Mouse (Mus musculus): ENCODE results near the gene Ube3b. TPM values are rescaled to one million over a fixed set of nuclear protein-coding genes. Genes with fewer than 3 reads are reported as not detected.

Gene Ube3b
- total and polyA plus RNA-seq, 2 experiments from 2014 or later, result 30.5 to 57.7 TPM

DNA sequence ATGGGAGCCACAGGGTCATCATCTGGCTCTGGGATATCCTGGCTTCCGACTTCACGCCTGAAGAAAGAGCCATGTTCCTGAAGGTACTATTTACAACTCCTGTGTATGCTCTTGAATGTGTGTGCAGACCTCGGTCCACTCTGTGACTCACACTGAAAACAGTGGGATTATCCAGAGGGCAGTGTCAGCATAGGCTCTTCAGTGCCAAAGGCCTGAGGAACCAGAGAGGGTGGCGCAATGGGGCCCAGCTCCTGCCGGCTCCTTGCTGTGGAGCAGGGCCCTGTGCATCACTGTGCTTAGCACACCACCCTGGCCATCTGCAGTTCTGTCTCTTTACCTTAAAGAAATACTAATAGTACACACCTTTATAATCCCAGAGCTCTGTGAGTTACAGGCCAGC lies 35.2 kb downstream of the Ube3b start:
- Histone ChIP-seq H3K9ac (replicated peaks; ENCODE audit: low read depth, low read length) (no peak overlapping the region), H3K36me3 (replicated peaks; ENCODE audit: control insufficient read depth, insufficient read depth, low read length) (peaks cover 98% of the 10 kb centered on the region), H3K27me3 (ENCODE audit: control insufficient read depth, insufficient read depth, low read length) (no peaks in the 10 kb centered on the region), H3K9me3 (replicated peaks; ENCODE audit: control insufficient read depth, low read length) (no peaks in the 10 kb centered on the region), H3K4me3 (ENCODE audit: low read depth, low read length) (no peak overlapping the region), H3K27ac (ENCODE audit: low read depth) (no peak overlapping the region), H3K4me2 (ENCODE audit: low read depth, low read length) (no peak overlapping the region), H3K4me1 (ENCODE audit: control insufficient read depth, insufficient read depth) (no peaks in the 10 kb centered on the region)
- 91% methylated on average over 5 of the region's 5 CpGs for WGBS
- no peak for DNase-seq (ENCODE audit: low spot score)
- TF ChIP-seq CTCF (IDR thresholded peaks at IDR 0.05; ENCODE audit: low read depth), result no peak
- TF ChIP-seq EP300 (IDR thresholded peaks at IDR 0.05; ENCODE audit: low read depth), result no peak
- ATAC-seq (ENCODE audit: insufficient read depth, low read depth), result no peak

- H3K36me3 ChIP-seq (replicated peaks; ENCODE audit: control insufficient read depth, insufficient read depth, low read length), result peaks cover 90% of the 10 kb centered on the region
- H3K9ac ChIP-seq (replicated peaks; ENCODE audit: low read depth, low read length), result 0 out of 2 replicates have a peak overlapping the region, but pooled peaks have one; percentile 15
- 54% methylated on average over 8 of the region's 8 CpGs for WGBS
- H3K4me2 ChIP-seq (ENCODE audit: low read depth, low read length), result no peak overlapping the region
- H3K4me1 ChIP-seq (ENCODE audit: control insufficient read depth, insufficient read depth), result no peaks in the 10 kb centered on the region
- ATAC-seq (ENCODE audit: insufficient read depth, low read depth) (no peak), DNase-seq (ENCODE audit: low spot score) (no peak)
- H3K27me3 ChIP-seq (ENCODE audit: control insufficient read depth, insufficient read depth, low read length), result no peaks in the 10 kb centered on the region
- no peak overlapping the region for H3K4me3 ChIP-seq (ENCODE audit: low read depth, low read length)
- no peak overlapping the region for H3K27ac ChIP-seq (ENCODE audit: low read depth)
- TF ChIP-seq CTCF (IDR thresholded peaks at IDR 0.05; ENCODE audit: low read depth), result no peak
- TF ChIP-seq EP300 (IDR thresholded peaks at IDR 0.05; ENCODE audit: low read depth), result no peak
- H3K9me3 ChIP-seq (replicated peaks; ENCODE audit: control insufficient read depth, low read length), result no peaks in the 10 kb centered on the region
Observed at GRCm38 (mm10) chr5:114416855-114417254, 36.4 kb downstream of the Ube3b start.

DNA sequence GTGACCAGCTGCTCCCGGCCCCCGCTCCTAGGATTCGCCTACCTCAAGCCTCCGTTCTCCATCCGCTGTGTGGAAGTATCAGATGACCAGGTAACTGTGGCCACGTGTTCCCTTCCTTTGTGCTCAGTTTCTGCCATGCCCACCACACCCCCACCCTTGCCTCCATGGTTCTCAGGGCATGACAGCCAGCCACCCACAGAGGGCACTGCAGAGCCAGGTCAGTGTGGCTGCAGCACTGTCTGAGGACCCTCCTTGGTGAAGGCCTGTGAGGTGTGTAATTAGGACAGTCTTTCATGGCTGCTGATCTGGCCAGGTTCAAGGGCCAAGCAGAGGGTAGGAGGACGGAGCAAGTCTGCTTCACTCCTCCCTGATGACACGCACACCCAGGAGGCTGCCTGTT lies 38.1 kb downstream of the Ube3b start:
- WGBS, result 88% methylated on average over 8 of the region's 8 CpGs
- Histone ChIP-seq H3K27me3 (ENCODE audit: control insufficient read depth, insufficient read depth, low read length) (no peaks in the 10 kb centered on the region; the same call in 1 of the 2 replicates), H3K27ac (ENCODE audit: low read depth) (no peak overlapping the region), H3K4me3 (ENCODE audit: low read depth, low read length) (no peak overlapping the region), H3K4me1 (ENCODE audit: control insufficient read depth, insufficient read depth) (no peaks in the 10 kb centered on the region), H3K36me3 (replicated peaks; ENCODE audit: control insufficient read depth, insufficient read depth, low read length) (peaks cover 73% of the 10 kb centered on the region), H3K4me2 (ENCODE audit: low read depth, low read length) (no peak overlapping the region), H3K9me3 (replicated peaks; ENCODE audit: control insufficient read depth, low read length) (no peaks in the 10 kb centered on the region), H3K9ac (replicated peaks; ENCODE audit: low read depth, low read length) (no peak overlapping the region)
- TF ChIP-seq CTCF (IDR thresholded peaks at IDR 0.05; ENCODE audit: low read depth) (peak; percentile 39), EP300 (IDR thresholded peaks at IDR 0.05; ENCODE audit: low read depth) (no peak)
- no peak for DNase-seq (ENCODE audit: low spot score)
- no peak for ATAC-seq (ENCODE audit: insufficient read depth, low read depth)

GRCm38 (mm10) chr5:114421561-114422298 lies 41.3 kb downstream of the Ube3b start:
- 56% methylated on average over 11 of the region's 11 CpGs for WGBS
- ATAC-seq (ENCODE audit: insufficient read depth, low read depth), result peak; percentile 9; the same call in 1 of the 2 replicates
- Histone ChIP-seq H3K4me2 (ENCODE audit: low read depth, low read length) (no peak overlapping the region), H3K27me3 (ENCODE audit: control insufficient read depth, insufficient read depth, low read length) (no peaks in the 10 kb centered on the region; the same call in 1 of the 2 replicates), H3K4me3 (ENCODE audit: low read depth, low read length) (no peak overlapping the region), H3K4me1 (ENCODE audit: control insufficient read depth, insufficient read depth) (no peaks in the 10 kb centered on the region), H3K36me3 (replicated peaks; ENCODE audit: control insufficient read depth, insufficient read depth, low read length) (peaks cover 42% of the 10 kb centered on the region), H3K9me3 (replicated peaks; ENCODE audit: control insufficient read depth, low read length) (no peaks in the 10 kb centered on the region), H3K27ac (ENCODE audit: low read depth) (no peak overlapping the region), H3K9ac (replicated peaks; ENCODE audit: low read depth, low read length) (no peak overlapping the region)
- TF ChIP-seq CTCF (IDR thresholded peaks at IDR 0.05; ENCODE audit: low read depth), result no peak
- TF ChIP-seq EP300 (IDR thresholded peaks at IDR 0.05; ENCODE audit: low read depth), result no peak
- DNase-seq (ENCODE audit: low spot score), result no peak

DNA sequence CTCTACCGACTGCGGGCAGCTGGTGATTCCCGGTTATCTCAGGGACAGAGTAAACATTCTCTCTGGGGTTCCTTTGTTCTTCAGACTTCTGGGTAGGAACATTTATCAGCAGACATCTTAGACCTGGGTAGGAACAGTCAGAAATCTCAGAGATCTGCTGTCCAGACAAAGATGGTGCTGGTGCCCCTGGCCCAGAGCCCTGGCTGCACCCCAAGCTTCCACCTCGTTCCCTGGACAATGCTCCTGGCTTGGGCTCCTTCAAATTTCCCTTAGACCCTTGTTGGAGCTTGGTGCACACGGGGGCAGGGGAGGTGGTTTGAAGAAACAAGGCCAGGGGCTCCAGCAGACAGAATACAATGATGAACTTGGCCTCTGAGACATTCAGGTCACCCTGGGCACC lies 42.2 kb downstream of the Ube3b start:
- TF ChIP-seq CTCF (IDR thresholded peaks at IDR 0.05; ENCODE audit: low read depth) (no peak), EP300 (IDR thresholded peaks at IDR 0.05; ENCODE audit: low read depth) (no peak)
- ATAC-seq (ENCODE audit: insufficient read depth, low read depth), result no peak
- Histone ChIP-seq H3K4me1 (ENCODE audit: control insufficient read depth, insufficient read depth) (no peaks in the 10 kb centered on the region), H3K9ac (replicated peaks; ENCODE audit: low read depth, low read length) (no peak overlapping the region), H3K27ac (ENCODE audit: low read depth) (no peak overlapping the region), H3K4me2 (ENCODE audit: low read depth, low read length) (no peak overlapping the region), H3K4me3 (ENCODE audit: low read depth, low read length) (no peak overlapping the region), H3K9me3 (replicated peaks; ENCODE audit: control insufficient read depth, low read length) (no peaks in the 10 kb centered on the region), H3K36me3 (replicated peaks; ENCODE audit: control insufficient read depth, insufficient read depth, low read length) (peaks cover 34% of the 10 kb centered on the region), H3K27me3 (ENCODE audit: control insufficient read depth, insufficient read depth, low read length) (no peaks in the 10 kb centered on the region; the same call in 1 of the 2 replicates)
- DNase-seq (ENCODE audit: low spot score), result no peak
- 16% methylated on average over 5 of the region's 5 CpGs for WGBS

Measured in heart, postnatal 0 days (tissue).